Mouse (Mus musculus) regulatory T cell (primary cell): ENCODE results near the gene Fyttd1.

Experiments used
- in situ Hi-C: fragments of 300-600 bp; cut with MboI, MseI; formaldehyde crosslinking; loops from one replicate; pipeline ENCODE4 v1.15.1; 2025; ENCODE audit warnings: high pct_unique_total_duplicates

Gene Fyttd1

GRCm38 (mm10) chr16:32942694-32943093 lies 65.4 kb downstream of the Fyttd1 start:
- in situ Hi-C loops: loop anchor here (5.0 kb wide), 1 partner anchor 1570 kb away; no protein-coding TSS in a partner anchor

GRCm38 (mm10) chr16:32945379-32945778 lies 68.1 kb downstream of the Fyttd1 start:
- in situ Hi-C loops: no loop called here

- in situ Hi-C loops: no loop called here
These were observed 70.7 kb downstream of the Fyttd1 start for GRCm38 (mm10) chr16:32948016-32948415.

GRCm38 (mm10) chr16:32948656-32949055 lies 71.4 kb downstream of the Fyttd1 start:
- in situ Hi-C loops: no loop called here

GRCm38 (mm10) chr16:32949281-32949680 lies 72.0 kb downstream of the Fyttd1 start:
- in situ Hi-C loops: no loop called here

- in situ Hi-C loops: no loop called here
These were observed 73.8 kb downstream of the Fyttd1 start for GRCm38 (mm10) chr16:32951074-32951473.

GRCm38 (mm10) chr16:32953806-32954205 lies 76.5 kb downstream of the Fyttd1 start:
- in situ Hi-C loops: no loop called here

- in situ Hi-C loops: no loop called here
These were observed 77.0 kb downstream of the Fyttd1 start for GRCm38 (mm10) chr16:32954304-32954703.

- in situ Hi-C loops: no loop called here
These were observed 79.6 kb downstream of the Fyttd1 start for GRCm38 (mm10) chr16:32956889-32957288.
